Mouse (Mus musculus) stomach, embryonic 15.5 days (tissue): Measurements from ENCODE around the gene Tcerg1l. TPM values are rescaled to one million over a fixed set of nuclear protein-coding genes. Genes with fewer than 3 reads are reported as not detected.

Experiments used
- ATAC-seq: fragments of 200-750 bp; cut with Nextera tagmentation; 2 replicates; pipeline ENCODE4 v1.8.0; 2017; ENCODE audit warnings: low read depth, moderate number of reproducible peaks, moderate TSS enrichment; ENCODE audit not compliant: insufficient read depth, low FRiP score
- H3K27ac ChIP-seq: fragments of 300-500 bp; sonication (generic); 2 replicates; pipeline ENCODE4 v1.5.1; 2015; ENCODE audit warnings: mild to moderate bottlenecking, inconsistent platforms
- H3K27me3 ChIP-seq: fragments of 300-500 bp; sonication (generic); replicated peaks from 2 replicates; pipeline ENCODE4 v1.6.1; 2015; ENCODE audit warnings: inconsistent platforms
- H3K36me3 ChIP-seq: fragments of 300-500 bp; sonication (generic); 2 replicates; pipeline ENCODE4 v1.6.1; 2015; ENCODE audit warnings: inconsistent platforms
- H3K4me1 ChIP-seq: fragments of 300-500 bp; sonication (generic); 2 replicates; pipeline ENCODE4 v1.6.1; 2015; ENCODE audit warnings: inconsistent platforms
- H3K4me2 ChIP-seq: fragments of 300-500 bp; sonication (generic); 2 replicates; pipeline ENCODE4 v1.6.1; 2015; ENCODE audit warnings: mild to moderate bottlenecking, inconsistent platforms
- H3K4me3 ChIP-seq: fragments of 300-500 bp; sonication (generic); replicated peaks from 2 replicates; pipeline ENCODE4 v1.5.1; 2015; ENCODE audit warnings: inconsistent platforms
- H3K9ac ChIP-seq: fragments of 300-500 bp; sonication (generic); 2 replicates; pipeline ENCODE4 v1.6.1; 2015; ENCODE audit warnings: inconsistent platforms
- H3K9me3 ChIP-seq: fragments of 300-500 bp; sonication (generic); 2 replicates; pipeline ENCODE4 v1.6.1; 2016; ENCODE audit warnings: inconsistent platforms
- WGBS: fragments of 180-500 bp; shearing (Covaris S2); methylation state at CpG from one replicate; pipeline ENCODE4 v1.1.7; 2015; 5-methylcytosine and 5-hydroxymethylcytosine counted together
- polyA plus RNA-seq: library from polyadenylated mRNA; unstranded; fragments of >200 nt; fragmentation: Nextera tagmentation; extraction: Ambion mirVana; gene quantifications from 2 replicates; pipeline ENCODE4 v1.2.1, GENCODE M21; 2015

Gene Tcerg1l
- 0.95 and 1.1 TPM in 2 replicates for polyA plus RNA-seq

DNA sequence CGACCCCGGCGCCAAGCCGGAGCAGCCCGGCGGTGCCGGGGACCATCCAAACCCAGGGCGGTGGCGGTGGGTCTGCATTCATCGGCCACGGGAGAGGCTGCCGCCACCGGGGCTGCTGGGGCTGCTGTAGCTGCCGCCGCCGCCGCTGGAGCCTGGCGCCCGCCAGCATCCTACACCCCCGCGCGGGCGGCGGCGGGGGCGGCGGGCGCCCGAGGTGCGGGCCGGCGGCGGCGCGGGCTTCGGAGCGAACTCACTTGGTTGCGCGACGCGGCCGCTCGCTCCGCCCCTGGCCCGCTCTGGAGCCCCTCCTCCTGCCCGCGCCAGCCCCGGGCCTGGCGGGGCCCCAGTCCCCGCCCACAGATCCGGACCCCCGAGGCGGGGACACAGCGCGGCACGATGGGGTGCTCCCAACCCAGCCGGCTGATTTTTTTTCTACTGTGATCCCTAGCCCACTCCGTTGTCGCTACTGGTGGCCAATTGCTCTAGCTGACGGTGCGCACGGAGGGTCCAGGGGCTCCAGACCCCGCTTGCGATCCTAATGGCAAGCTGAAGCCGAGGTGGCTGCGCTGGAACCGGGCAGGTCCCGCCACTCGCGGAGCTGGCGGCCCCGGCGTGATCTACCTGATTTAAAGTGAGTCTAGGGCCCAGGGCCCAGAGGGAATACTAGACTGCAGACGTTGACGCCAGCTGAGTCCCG, at the start of gene Tcerg1l:
Tcerg1l (minus strand) TSS at position 246 of the 697 bp plus-strand sequence.
- ATAC-seq, result peak; percentile 39; the same call in 1 of the 2 replicates
- no peak within 1 kb of the TSS for H3K9ac ChIP-seq
- under 1% methylated on average over 49 of the region's 76 CpGs for WGBS
- H3K4me3 ChIP-seq, result peak within 1 kb of the TSS; percentile 46
- peak within 1 kb of the TSS; percentile 95 for H3K4me2 ChIP-seq
- no peak within 1 kb of the TSS for H3K27ac ChIP-seq
- H3K4me1 ChIP-seq, result peaks cover 10% of the 10 kb centered on the region
- H3K9me3 ChIP-seq, result no peaks in the 10 kb centered on the region
- peaks cover 36% of the 10 kb centered on the region for H3K27me3 ChIP-seq
- H3K36me3 ChIP-seq, result no peaks in the 10 kb centered on the region

DNA sequence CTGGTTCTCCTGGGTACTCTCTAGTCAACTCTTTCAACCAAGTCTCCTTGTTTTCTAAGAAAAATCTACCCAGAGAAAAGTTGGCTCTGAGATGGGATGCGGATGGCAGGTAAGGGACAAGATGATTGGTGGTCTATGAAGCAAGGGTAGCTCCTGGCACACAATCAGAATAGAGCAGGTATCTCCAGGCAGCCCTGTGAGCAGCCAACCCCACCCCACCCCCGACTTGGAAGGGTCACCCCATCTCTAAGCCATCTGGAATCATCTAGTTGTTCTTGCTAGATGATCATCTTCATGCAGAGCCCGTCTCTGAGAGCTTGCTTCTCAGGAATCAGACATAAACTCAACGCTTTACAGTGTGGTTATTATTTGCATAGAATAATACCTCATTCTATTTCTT, 44.6 kb upstream of the Tcerg1l start:
- Histone ChIP-seq H3K9ac (no peak overlapping the region), H3K27me3 (no peaks in the 10 kb centered on the region), H3K9me3 (no peaks in the 10 kb centered on the region), H3K4me3 (no peak overlapping the region), H3K4me1 (no peaks in the 10 kb centered on the region), H3K27ac (no peak overlapping the region), H3K36me3 (no peaks in the 10 kb centered on the region), H3K4me2 (no peak overlapping the region)
- 69% methylated on average over 4 of the region's 4 CpGs for WGBS
- no peak for ATAC-seq

DNA sequence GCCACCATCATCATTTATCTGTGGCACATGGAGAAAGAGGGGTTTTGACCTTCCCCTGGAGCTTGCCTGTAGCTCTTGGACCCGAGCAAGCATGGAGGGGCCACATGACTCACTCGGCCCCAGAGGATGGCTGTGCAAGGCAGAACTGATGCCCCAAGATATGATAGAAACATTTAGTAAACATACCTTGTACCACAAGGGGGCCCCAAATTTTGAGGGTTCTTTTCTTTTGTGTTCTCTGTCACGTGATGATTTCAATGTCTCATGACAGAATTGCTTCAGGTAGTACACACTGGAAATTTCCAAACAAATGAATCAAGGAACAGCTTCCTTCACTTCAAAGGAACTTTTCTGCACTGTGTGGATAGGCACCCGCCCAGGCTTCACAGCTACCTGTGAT, 35.0 kb upstream of the Tcerg1l start:
- Histone ChIP-seq H3K4me3 (no peak overlapping the region), H3K27ac (no peak overlapping the region), H3K9ac (no peak overlapping the region), H3K27me3 (no peaks in the 10 kb centered on the region), H3K9me3 (no peaks in the 10 kb centered on the region), H3K36me3 (no peaks in the 10 kb centered on the region), H3K4me1 (no peaks in the 10 kb centered on the region), H3K4me2 (no peak overlapping the region)
- ATAC-seq, result no peak
- 48% methylated on average over 4 of the region's 4 CpGs for WGBS

DNA sequence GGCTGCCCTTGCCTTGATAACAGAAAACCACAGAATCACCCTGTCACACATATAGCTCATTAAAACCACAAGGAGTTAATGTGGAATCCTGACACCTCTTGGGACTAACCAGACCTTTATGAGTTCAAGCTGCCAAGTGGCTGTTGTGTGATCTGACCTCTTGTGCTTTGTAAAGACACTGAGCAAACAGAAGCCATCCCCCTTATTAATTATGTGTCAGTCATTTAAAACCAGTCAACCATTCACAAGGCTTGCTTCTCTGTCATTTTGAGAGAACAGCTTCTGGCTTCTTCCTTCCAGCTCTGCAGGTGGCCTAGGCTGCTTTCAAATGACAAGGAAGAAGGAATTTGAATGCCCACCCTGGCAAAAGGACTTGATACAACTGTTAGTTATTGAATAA, 33.9 kb upstream of the Tcerg1l start:
- Histone ChIP-seq H3K9ac (no peak overlapping the region), H3K4me2 (no peak overlapping the region), H3K4me3 (no peak overlapping the region), H3K27me3 (no peaks in the 10 kb centered on the region), H3K4me1 (no peaks in the 10 kb centered on the region), H3K9me3 (no peaks in the 10 kb centered on the region), H3K27ac (no peak overlapping the region), H3K36me3 (no peaks in the 10 kb centered on the region)
- no peak for ATAC-seq

DNA sequence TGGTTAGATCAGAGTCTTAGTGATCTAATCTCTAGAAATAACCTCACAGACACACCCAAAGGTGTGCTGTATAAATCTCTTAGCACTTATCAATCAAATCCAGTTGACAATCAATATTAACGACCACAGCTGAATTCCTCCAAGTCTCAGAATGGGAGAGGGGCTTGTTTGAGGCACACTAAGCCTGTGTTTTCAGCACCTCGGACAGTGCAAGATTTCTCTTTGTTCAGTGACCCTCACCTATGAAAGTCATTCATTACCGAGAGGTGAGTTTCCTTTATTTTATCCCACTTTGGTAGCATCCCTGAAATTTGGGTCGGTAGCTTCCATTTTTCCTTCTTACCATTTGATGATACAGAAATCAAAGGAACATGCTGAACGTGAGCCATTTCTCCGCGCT, 32.4 kb upstream of the Tcerg1l start:
- Histone ChIP-seq H3K4me3 (no peak overlapping the region), H3K36me3 (no peaks in the 10 kb centered on the region), H3K27ac (no peak overlapping the region), H3K9ac (no peak overlapping the region), H3K27me3 (no peaks in the 10 kb centered on the region), H3K4me2 (no peak overlapping the region), H3K9me3 (no peaks in the 10 kb centered on the region), H3K4me1 (no peaks in the 10 kb centered on the region)
- WGBS, result 55% methylated on average over 7 of the region's 7 CpGs
- ATAC-seq, result no peak

DNA sequence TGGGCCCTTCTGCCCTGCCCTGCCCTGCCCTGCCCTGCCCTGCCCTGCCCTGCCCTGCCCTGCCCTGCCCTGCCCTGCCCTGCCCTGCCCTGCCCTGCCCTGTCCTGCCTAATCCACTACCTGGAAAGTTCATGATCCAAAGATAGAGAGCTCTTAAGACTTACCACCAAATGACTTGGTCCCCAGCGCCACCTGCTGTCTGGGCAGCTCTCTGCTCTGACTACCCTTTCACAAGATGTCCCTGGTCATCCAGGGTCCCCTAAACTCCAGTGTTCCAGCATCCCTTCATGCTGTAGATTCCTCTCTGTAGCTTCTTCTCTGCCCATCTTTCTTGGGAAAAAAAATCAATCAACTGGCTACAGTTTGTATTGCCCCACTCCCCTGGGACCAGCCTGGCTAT, 31.3 kb upstream of the Tcerg1l start:
- Histone ChIP-seq H3K27ac (no peak overlapping the region), H3K27me3 (no peaks in the 10 kb centered on the region), H3K4me1 (no peaks in the 10 kb centered on the region), H3K36me3 (no peaks in the 10 kb centered on the region), H3K9ac (no peak overlapping the region), H3K4me2 (no peak overlapping the region), H3K9me3 (no peaks in the 10 kb centered on the region), H3K4me3 (no peak overlapping the region)
- 47% methylated on average over 1 of the region's 1 CpGs for WGBS
- no peak for ATAC-seq

DNA sequence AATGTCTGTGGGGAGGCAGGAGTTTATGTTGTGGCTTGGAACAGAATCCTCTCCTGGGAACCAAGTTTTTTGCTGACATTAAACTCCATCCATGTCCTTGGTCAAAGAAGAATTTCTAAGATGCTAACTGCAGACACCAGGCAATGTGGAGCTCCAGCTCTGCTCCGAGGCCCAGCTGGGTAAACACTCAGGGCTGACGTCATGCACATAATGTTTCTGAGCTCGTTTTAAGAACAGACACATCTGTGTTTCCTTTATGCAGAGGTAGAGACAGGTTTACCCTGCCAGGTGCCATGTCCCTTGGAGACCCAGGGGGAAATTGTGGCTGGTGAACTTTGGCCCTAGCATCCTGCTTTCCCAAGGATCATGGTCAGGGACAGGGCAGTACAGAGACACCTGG, 29.9 kb upstream of the Tcerg1l start:
- Histone ChIP-seq H3K9ac (no peak overlapping the region), H3K9me3 (no peaks in the 10 kb centered on the region), H3K4me2 (no peak overlapping the region), H3K4me3 (no peak overlapping the region), H3K27me3 (no peaks in the 10 kb centered on the region), H3K36me3 (no peaks in the 10 kb centered on the region), H3K4me1 (no peaks in the 10 kb centered on the region), H3K27ac (no peak overlapping the region)
- no peak for ATAC-seq
- WGBS, result 19% methylated on average over 3 of the region's 3 CpGs

DNA sequence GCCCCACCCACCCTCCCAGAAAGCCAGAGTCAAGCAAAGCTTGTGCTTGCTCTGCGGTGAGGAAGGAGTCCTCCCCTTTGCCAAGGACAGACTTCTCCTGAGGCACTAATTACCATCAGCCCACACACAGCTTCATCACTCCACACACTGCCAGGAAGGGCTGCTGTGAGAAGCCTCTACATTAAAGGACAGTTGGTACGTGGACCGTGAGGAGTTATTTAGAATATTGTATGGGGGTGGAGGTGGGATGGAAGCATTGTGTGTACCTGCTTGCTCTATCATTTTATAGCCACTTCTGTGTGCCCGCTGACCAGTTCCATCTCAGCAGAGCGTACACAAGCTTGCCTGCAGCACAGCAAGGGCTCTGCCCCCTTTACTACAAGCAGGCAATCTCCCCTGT, 16.0 kb upstream of the Tcerg1l start:
- ATAC-seq, result no peak
- Histone ChIP-seq H3K27me3 (no peaks in the 10 kb centered on the region), H3K4me1 (no peaks in the 10 kb centered on the region), H3K27ac (no peak overlapping the region), H3K4me3 (no peak overlapping the region), H3K9ac (no peak overlapping the region), H3K9me3 (no peaks in the 10 kb centered on the region), H3K4me2 (no peak overlapping the region), H3K36me3 (no peaks in the 10 kb centered on the region)
- WGBS, result 73% methylated on average over 5 of the region's 5 CpGs

DNA sequence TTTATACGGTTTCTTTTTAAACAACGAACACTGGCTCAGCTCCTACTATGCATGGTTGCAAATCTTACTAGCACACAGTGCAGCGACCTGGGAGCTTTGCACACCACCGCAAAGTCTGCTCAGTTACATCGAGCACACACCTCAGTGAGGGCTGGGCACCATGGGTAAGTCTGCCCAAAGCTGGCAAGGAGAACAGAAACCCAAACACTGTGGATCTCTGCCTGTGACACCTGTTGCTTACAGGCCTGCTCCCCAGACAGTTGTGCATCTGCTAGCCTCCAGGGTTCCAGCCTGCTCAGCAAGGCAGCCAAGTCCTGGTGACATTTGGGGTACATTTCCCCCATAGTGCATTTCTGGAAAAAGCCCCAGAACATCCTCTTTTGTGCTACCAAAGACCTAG, 4.1 kb upstream of the Tcerg1l start:
- Histone ChIP-seq H3K9me3 (no peaks in the 10 kb centered on the region), H3K4me1 (peaks cover 10% of the 10 kb centered on the region), H3K27ac (no peak overlapping the region), H3K36me3 (no peaks in the 10 kb centered on the region), H3K27me3 (peaks cover 31% of the 10 kb centered on the region), H3K4me3 (no peak overlapping the region), H3K9ac (no peak overlapping the region), H3K4me2 (no peak overlapping the region)
- no peak for ATAC-seq
- WGBS, result 93% methylated on average over 5 of the region's 5 CpGs

DNA sequence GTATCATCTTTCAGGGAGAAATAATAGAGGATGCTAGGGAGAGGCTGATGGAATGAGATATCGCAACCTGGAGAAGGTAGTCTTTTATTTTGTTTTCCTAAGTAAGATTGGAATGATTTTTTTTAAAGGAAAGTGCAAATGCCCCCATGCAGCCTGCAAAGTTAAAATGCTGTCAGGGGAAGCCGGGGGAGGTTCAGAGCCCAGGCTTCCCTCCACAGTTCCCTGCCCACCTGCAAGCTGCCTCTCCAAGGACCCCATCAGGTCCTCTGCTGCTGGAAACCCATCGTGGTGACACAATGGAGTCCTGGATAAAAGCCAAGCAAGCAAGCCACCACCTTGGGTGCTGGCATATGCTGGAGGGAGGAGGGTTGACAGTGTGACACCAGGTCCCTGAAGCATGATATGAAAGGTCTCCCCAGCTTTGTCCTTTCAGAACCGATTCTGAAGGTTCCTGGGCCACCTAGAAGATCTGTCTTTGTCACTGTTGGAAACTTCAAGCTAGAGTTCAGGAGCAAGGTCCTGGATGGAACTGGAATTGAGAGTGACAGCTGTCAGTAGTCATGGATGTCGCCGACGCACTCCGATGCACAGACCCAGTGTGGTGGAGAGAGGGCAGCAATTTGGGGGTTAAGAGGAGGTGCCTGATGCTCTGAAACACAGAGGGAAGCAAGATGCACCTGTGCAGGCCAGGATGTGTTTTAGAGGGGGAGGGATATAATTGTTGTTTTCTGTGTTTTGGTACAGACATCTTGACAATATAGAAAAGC, 3.2 kb upstream of the Tcerg1l start:
- Histone ChIP-seq H3K9me3 (no peaks in the 10 kb centered on the region), H3K27ac (no peak overlapping the region), H3K4me2 (no peak overlapping the region), H3K36me3 (no peaks in the 10 kb centered on the region), H3K4me1 (peaks cover 10% of the 10 kb centered on the region), H3K4me3 (no peak overlapping the region), H3K9ac (no peak overlapping the region), H3K27me3 (peaks cover 36% of the 10 kb centered on the region)
- WGBS, result 78% methylated on average over 8 of the region's 8 CpGs
- no peak for ATAC-seq

DNA sequence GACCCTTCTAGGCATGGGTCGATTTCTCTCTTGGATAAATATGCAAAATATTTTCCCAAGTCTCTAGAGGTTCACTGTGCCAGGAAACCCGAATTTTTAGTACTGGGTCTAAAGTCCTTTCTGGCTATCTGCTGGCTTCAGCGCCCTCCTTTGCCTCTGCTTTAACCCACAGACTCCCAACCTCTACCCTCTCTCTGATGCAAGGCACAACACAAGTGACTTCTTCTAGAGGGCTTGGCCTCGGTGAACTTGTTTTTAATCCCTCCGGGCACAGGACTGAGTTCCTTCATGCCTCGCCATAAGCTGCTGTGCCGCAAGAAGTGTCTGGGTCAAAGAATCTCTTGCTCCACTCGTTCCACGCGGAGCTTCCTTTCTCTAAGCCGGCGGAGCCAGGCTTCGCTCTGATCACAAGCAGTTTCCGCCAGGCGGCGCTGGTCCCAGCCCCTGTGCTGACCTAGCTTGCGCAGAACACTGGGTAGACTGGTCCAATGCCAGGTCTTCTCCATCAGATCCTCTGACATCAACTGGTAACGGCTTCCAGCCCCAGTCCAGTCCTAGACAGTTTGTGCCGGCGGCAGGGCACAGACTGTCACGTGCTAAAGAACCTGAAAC, 758 bp upstream of the Tcerg1l start:
- Histone ChIP-seq H3K4me2 (peak overlapping the region; percentile 95), H3K27me3 (peaks cover 36% of the 10 kb centered on the region), H3K4me3 (peak overlapping the region; percentile 46), H3K9me3 (no peaks in the 10 kb centered on the region), H3K4me1 (peaks cover 10% of the 10 kb centered on the region), H3K9ac (no peak overlapping the region), H3K27ac (no peak overlapping the region), H3K36me3 (no peaks in the 10 kb centered on the region)
- 2% methylated on average over 21 of the region's 21 CpGs for WGBS
- no peak for ATAC-seq

DNA sequence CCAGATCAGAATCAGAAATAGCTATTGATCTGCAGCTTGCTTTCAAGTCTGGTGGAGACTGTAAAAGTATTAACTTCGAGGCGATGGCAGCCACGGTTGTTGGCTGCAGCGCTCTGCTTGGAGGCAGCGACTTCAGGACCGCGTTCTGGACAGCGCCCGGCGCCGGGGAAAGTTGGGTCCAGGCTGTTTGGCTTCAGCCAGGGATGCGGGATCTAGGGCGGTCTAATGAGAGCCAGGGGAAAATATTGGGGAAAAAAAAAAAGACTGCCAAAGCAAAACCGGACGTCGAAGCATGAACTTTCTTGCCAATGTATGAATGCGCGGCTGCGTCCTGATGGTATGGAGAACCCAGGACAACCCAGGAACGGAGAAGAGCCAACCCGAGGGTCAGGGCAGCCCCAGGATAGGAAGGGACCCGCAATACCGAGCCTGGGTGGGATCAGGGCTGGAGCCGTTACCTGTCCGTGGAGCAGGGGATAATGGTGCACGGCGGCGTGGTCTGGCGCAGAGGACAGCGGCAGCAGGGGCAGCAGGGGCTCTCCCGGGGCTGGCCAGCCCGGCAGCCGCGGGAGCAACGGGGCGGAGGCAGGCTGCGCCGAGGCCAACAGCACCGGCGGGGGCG, 556 bp downstream of the Tcerg1l start:
- H3K9me3 ChIP-seq, result no peaks in the 10 kb centered on the region
- no peak for ATAC-seq
- WGBS, result 1% methylated on average over 40 of the region's 41 CpGs
- no peak overlapping the region for H3K27ac ChIP-seq
- H3K4me3 ChIP-seq, result peak overlapping the region; percentile 46
- H3K36me3 ChIP-seq, result no peaks in the 10 kb centered on the region
- no peak overlapping the region for H3K9ac ChIP-seq
- H3K4me1 ChIP-seq, result peaks cover 10% of the 10 kb centered on the region
- H3K4me2 ChIP-seq, result peak overlapping the region; percentile 95
- peaks cover 36% of the 10 kb centered on the region for H3K27me3 ChIP-seq
